Mouse (Mus musculus): Measurements from ENCODE around the gene Megf9. TPM values are rescaled to one million over a fixed set of nuclear protein-coding genes. Genes with fewer than 3 reads are reported as not detected.

Gene Megf9
- polyA plus RNA-seq (2012; rRNA removed) (1.5 and 1.8 TPM in 2 replicates), polyA plus RNA-seq (2014; fragmentation: Nextera tagmentation; extraction: Ambion mirVana) (3.3 and 3.6 TPM in 2 replicates)

DNA sequence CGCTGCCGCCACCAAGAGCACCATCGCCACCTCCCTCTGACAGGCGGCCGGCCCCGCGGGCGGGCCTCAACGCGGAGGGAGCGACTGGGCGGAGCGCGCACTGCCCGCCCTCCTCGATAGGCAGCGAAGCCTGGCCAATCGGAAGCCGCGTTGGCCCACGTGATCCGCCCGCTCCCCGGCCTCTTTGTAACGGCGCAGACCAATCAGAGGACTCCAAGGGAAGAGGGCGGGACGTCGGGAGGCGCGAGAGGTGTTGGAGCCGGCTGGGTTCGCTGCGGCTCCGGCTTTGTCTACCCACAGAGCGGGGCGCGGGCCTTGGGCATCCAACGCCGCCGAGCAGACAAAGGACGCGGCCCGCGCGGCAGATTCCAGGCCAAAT, at the start of gene Megf9:
Gene Megf9, minus strand, starts transcription at position 105 of the 379 bp plus-strand sequence.
- Histone ChIP-seq H3K4me3 (ENCODE audit: insufficient read depth in 1 of 2, low read depth in 2 of 2, low read length in 2 of 2) (peak within 1 kb of the TSS; percentile 74 to 87), H3K27me3 (ENCODE audit: control insufficient read depth, insufficient read depth, low read length) (no peaks in the 10 kb centered on the region), H3K27ac (peak within 1 kb of the TSS; percentile 24; the same call in 1 of the 2 replicates), H3K4me2 (ENCODE audit: low read depth) (peak within 1 kb of the TSS; percentile 91), H3K4me1 (replicated peaks; ENCODE audit: control insufficient read depth in 2 of 2, insufficient read depth in 2 of 2, low read length in 1 of 2) (peaks cover 5 to 13% of the 10 kb centered on the region in 2 experiments), H3K36me3 (replicated peaks; ENCODE audit: control insufficient read depth, insufficient read depth, low read depth) (no peaks in the 10 kb centered on the region), H3K9ac (replicated peaks) (peak within 1 kb of the TSS; percentile 86), H3K9me3 (ENCODE audit: control insufficient read depth, low read length) (no peaks in the 10 kb centered on the region)
- DNase-seq (ENCODE audit: low read depth in 3 of 3, low spot score in 3 of 3) (peak; percentile 96), ATAC-seq (ENCODE audit: insufficient read depth) (peak; percentile 97)
- WGBS (ENCODE audit: insufficient replicate concordance): 0% methylated on average over 46 of the region's 46 CpGs
- TF ChIP-seq CTCF (IDR thresholded peaks at IDR 0.05; ENCODE audit: low read depth): no peak
- TF ChIP-seq EP300 (IDR thresholded peaks at IDR 0.05; ENCODE audit: low read depth): no peak

DNA sequence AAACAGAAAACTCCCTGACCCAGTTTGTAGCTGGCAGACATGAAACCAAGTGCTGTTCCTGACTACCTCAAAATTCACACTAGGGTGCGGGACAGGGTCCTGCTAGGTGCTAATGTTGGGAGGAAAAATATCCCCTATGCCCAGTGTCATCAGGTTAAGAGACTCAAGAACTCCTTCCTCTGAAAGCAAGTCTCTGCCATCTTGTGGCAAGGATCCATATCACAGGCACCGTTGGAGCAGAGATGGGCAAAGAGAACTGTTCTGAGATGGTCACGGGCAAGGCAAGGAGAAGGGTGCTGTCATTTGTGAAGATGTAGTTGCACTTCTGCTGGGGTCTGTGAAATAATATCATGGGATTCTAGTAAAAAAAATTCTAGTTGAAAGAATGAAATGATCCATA, 44.9 kb upstream of the Megf9 start:
- H3K27ac ChIP-seq: no peak overlapping the region
- DNase-seq (ENCODE audit: low read depth in 3 of 3, low spot score in 3 of 3) (no peak), ATAC-seq (ENCODE audit: insufficient read depth) (no peak)
- H3K27me3 ChIP-seq (ENCODE audit: control insufficient read depth, insufficient read depth, low read length): no peaks in the 10 kb centered on the region
- H3K4me1 ChIP-seq (replicated peaks; ENCODE audit: control insufficient read depth in 2 of 2, insufficient read depth in 2 of 2, low read length in 1 of 2): no peaks in the 10 kb centered on the region
- TF ChIP-seq CTCF (IDR thresholded peaks at IDR 0.05; ENCODE audit: low read depth) (peak; percentile 59), EP300 (IDR thresholded peaks at IDR 0.05; ENCODE audit: low read depth) (no peak)
- no peak overlapping the region for H3K9ac ChIP-seq (replicated peaks)
- 43% methylated on average over 3 of the region's 3 CpGs for WGBS (ENCODE audit: insufficient replicate concordance)
- H3K36me3 ChIP-seq (replicated peaks; ENCODE audit: control insufficient read depth, insufficient read depth, low read depth): no peaks in the 10 kb centered on the region
- H3K9me3 ChIP-seq (ENCODE audit: control insufficient read depth, low read length): no peaks in the 10 kb centered on the region
- no peak overlapping the region for H3K4me2 ChIP-seq (ENCODE audit: low read depth)
- no peak overlapping the region for H3K4me3 ChIP-seq (ENCODE audit: insufficient read depth in 1 of 2, low read depth in 2 of 2, low read length in 2 of 2)

DNA sequence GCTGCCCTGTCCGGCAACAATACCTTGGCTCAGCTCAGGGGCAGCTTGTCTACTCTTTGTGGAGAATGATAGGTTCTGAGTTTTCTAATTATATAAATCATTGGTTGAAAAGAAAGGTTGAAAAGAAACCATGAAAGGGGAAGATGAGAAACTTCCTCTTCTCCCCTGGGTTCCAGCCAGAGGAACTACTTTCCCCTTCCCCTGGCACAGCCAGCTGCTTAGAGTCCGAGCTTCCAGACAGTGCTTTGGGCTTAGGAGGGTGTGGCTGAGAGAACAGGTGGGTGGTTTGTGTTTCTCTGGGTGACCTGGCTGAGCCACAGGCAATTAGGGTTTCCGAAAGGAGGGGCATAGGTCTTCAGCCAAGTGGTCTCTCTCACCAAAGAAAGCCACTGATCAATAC, 43.5 kb upstream of the Megf9 start:
- Histone ChIP-seq H3K9me3 (ENCODE audit: control insufficient read depth, low read length) (no peaks in the 10 kb centered on the region), H3K36me3 (replicated peaks; ENCODE audit: control insufficient read depth, insufficient read depth, low read depth) (no peaks in the 10 kb centered on the region), H3K27ac (no peak overlapping the region), H3K4me3 (ENCODE audit: insufficient read depth in 1 of 2, low read depth in 2 of 2, low read length in 2 of 2) (no peak overlapping the region), H3K4me1 (replicated peaks; ENCODE audit: control insufficient read depth in 2 of 2, insufficient read depth in 2 of 2, low read length in 1 of 2) (no peaks in the 10 kb centered on the region), H3K9ac (replicated peaks) (no peak overlapping the region), H3K4me2 (ENCODE audit: low read depth) (no peak overlapping the region), H3K27me3 (ENCODE audit: control insufficient read depth, insufficient read depth, low read length) (no peaks in the 10 kb centered on the region)
- no peak for TF ChIP-seq EP300 (IDR thresholded peaks at IDR 0.05; ENCODE audit: low read depth)
- no peak for TF ChIP-seq CTCF (IDR thresholded peaks at IDR 0.05; ENCODE audit: low read depth)
- WGBS (ENCODE audit: insufficient replicate concordance): 28% methylated on average over 3 of the region's 3 CpGs
- no peak for DNase-seq (ENCODE audit: low read depth in 3 of 3, low spot score in 3 of 3)
- no peak for ATAC-seq (ENCODE audit: insufficient read depth)

DNA sequence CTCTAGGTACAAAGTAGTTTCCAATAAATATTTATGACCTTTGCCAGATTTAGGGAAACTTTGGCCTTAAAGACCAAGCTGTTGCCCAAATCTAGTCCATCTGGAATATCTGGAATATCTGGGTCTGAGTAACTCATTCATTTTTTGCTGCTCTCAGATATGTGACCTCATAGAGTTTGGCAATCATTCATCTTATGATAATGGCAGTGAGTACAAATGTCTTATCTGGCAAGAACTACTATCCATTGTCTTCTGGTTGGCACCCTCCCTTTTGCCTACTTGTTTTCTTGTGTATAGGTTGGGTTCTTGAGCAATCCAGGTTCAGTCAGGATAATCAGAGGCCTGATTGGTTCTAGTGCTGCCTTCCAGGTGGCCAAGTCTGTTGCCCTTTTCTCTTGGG, 41.3 kb upstream of the Megf9 start:
- ATAC-seq (ENCODE audit: insufficient read depth) (no peak), DNase-seq (ENCODE audit: low read depth in 3 of 3, low spot score in 3 of 3) (no peak)

DNA sequence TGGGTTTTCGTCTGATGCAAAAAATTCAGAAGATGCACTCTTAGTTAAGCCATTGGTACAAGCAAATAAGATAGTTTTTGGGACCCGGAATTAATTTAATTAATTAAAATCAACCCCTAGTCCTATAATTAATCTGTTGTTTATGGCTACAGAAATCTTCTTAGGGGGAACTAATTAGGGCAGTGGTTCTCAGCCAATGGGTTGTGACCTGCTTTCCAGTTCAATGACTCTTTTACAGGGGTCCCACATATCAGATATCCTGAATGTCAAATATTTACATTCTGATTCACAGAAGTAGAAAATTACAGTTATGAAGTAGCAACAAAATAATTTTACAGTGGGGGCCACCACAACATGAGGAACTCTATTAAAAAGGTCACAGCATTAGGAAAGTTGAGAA, 39.1 kb upstream of the Megf9 start:
- Histone ChIP-seq H3K36me3 (replicated peaks; ENCODE audit: control insufficient read depth, insufficient read depth, low read depth) (no peaks in the 10 kb centered on the region), H3K9me3 (ENCODE audit: control insufficient read depth, low read length) (no peaks in the 10 kb centered on the region), H3K4me3 (ENCODE audit: insufficient read depth in 1 of 2, low read depth in 2 of 2, low read length in 2 of 2) (no peak overlapping the region), H3K4me1 (replicated peaks; ENCODE audit: control insufficient read depth in 2 of 2, insufficient read depth in 2 of 2, low read length in 1 of 2) (no peaks in the 10 kb centered on the region), H3K27ac (no peak overlapping the region), H3K9ac (replicated peaks) (no peak overlapping the region), H3K4me2 (ENCODE audit: low read depth) (no peak overlapping the region), H3K27me3 (ENCODE audit: control insufficient read depth, insufficient read depth, low read length) (no peaks in the 10 kb centered on the region)
- TF ChIP-seq CTCF (IDR thresholded peaks at IDR 0.05; ENCODE audit: low read depth): no peak
- no peak for TF ChIP-seq EP300 (IDR thresholded peaks at IDR 0.05; ENCODE audit: low read depth)
- 52% methylated on average over 2 of the region's 2 CpGs for WGBS (ENCODE audit: insufficient replicate concordance)
- no peak for DNase-seq (ENCODE audit: low read depth in 3 of 3, low spot score in 3 of 3)
- ATAC-seq (ENCODE audit: insufficient read depth): no peak

More for the DNA sequence above, 41.3 kb upstream of the Megf9 start:
- Histone ChIP-seq H3K4me3 (ENCODE audit: insufficient read depth in 1 of 2, low read depth in 2 of 2, low read length in 2 of 2) (no peak overlapping the region), H3K27ac (no peak overlapping the region), H3K4me2 (ENCODE audit: low read depth) (no peak overlapping the region), H3K9ac (replicated peaks) (no peak overlapping the region), H3K9me3 (ENCODE audit: control insufficient read depth, low read length) (no peaks in the 10 kb centered on the region), H3K4me1 (replicated peaks; ENCODE audit: control insufficient read depth in 2 of 2, insufficient read depth in 2 of 2, low read length in 1 of 2) (no peaks in the 10 kb centered on the region), H3K36me3 (replicated peaks; ENCODE audit: control insufficient read depth, insufficient read depth, low read depth) (no peaks in the 10 kb centered on the region), H3K27me3 (ENCODE audit: control insufficient read depth, insufficient read depth, low read length) (no peaks in the 10 kb centered on the region)
- TF ChIP-seq EP300 (IDR thresholded peaks at IDR 0.05; ENCODE audit: low read depth) (no peak), CTCF (IDR thresholded peaks at IDR 0.05; ENCODE audit: low read depth) (no peak)

Measured in liver, embryonic 14.5 days (tissue).